Comparison of ENCODE assay signal across 13 mouse cellular contexts in the genomic region with DNA sequence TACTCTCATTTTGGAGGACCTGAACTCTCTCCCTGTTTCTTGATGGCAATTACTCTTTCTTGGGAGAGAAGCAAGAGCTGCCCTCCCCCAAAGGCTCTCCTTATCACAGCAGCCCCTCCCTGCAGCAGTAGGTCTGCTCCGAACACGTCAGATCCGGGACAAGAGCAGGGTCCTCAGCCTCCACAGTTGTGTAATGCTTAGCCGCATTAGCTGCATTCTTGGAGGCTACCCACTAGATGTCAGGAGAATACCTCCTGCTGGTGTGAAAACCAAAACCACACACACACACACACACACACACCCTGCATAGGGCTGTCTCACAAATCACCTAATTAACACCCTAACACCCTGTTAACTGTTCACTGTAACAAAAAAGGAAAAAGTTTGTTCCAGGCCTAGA. TPM values are rescaled to one million over a fixed set of nuclear protein-coding genes. Genes with fewer than 3 reads are reported as not detected.
A peak's percentile ranks its signal among the peaks of the same experiment; 100 is the strongest.
DNase-seq lines count a peak whose midpoint lies in the region; ATAC-seq and TF ChIP-seq lines count a peak whose summit lies in the region.
"Had no signal": no experiment of that assay in that cellular context is flagged by ENCODE, and none has a peak within 500 bp of the region (broad histone marks: within the 10 kb centered on the region; RNA-seq: fewer than 3 reads in every experiment).

No protein-coding gene starts in this region.

- no peak for ATAC-seq in lung, embryonic 14.5 days (ENCODE audit: insufficient read depth)
- 0 out of 2 replicates have a peak, but pooled peaks have one; percentile 22 for ATAC-seq in megakaryocyte-erythroid progenitor cell, adult 5-6 weeks (replicated peaks; ENCODE audit: low FRiP score, low TSS enrichment, poor library complexity, severe bottlenecking)
- ATAC-seq: Patski had no signal

- H3K36me3 ChIP-seq in lung, embryonic 14.5 days (ENCODE audit: insufficient read depth) = no peaks in the 10 kb centered on the region
- H3K36me3 ChIP-seq: midbrain, embryonic 10.5 days had no signal

- TF ChIP-seq CTCF in gastrocnemius, adult 2 months (IDR thresholded peaks at IDR 0.05) = peak; percentile 7; the same call in 1 of the 2 replicates
- peak; percentile 17; the same call in 1 of the 2 replicates for TF ChIP-seq CTCF in lung, embryonic 14.5 days (IDR thresholded peaks at IDR 0.05; ENCODE audit: low read depth)

- no peak overlapping the region for H3K4me3 ChIP-seq in gastrocnemius, adult 2 months
- no peak overlapping the region for H3K4me3 ChIP-seq in lung, embryonic 14.5 days (ENCODE audit: low read depth, low read length)
- H3K4me3 ChIP-seq: midbrain, embryonic 10.5 days had no signal

- H3K9me3 ChIP-seq in lung, embryonic 14.5 days (ENCODE audit: low read depth, low read length) = no peaks in the 10 kb centered on the region
- H3K9me3 ChIP-seq: midbrain, embryonic 10.5 days had no signal

- intact Hi-C loops in gastrocnemius, adult 2 months (cut with DNase I) = loop anchor here (5.0 kb wide), 1 partner anchor 39 kb away; no protein-coding TSS in a partner anchor

- 13% methylated on average over 4 of the region's 4 CpGs for WGBS in lung, embryonic 14.5 days

- H3K27me3 ChIP-seq in lung, embryonic 14.5 days (ENCODE audit: insufficient read depth, low read length) = no peaks in the 10 kb centered on the region
- H3K27me3 ChIP-seq: Patski had no signal

- H3K4me1 ChIP-seq in lung, embryonic 14.5 days (ENCODE audit: insufficient read depth) = no peaks in the 10 kb centered on the region

- H3K9ac ChIP-seq in lung, embryonic 14.5 days = no peak overlapping the region

- H3K4me2 ChIP-seq in lung, embryonic 14.5 days = no peak overlapping the region

- no peak for DNase-seq in gastrocnemius, adult 2 months
- no peak for DNase-seq in gastrocnemius, adult 18-20 months (ENCODE audit: low spot score)
- peak; percentile 23 for DNase-seq in lung, embryonic 14.5 days
- no peak for DNase-seq in lung, postnatal 4 days
- DNase-seq in liver = peak; percentile 47
- DNase-seq in kidney, adult 9 months = no peak
- DNase-seq in adrenal gland, postnatal 4 days (ENCODE audit: low spot score in 2 of 2) = no peak
- DNase-seq: cerebellum, adult 2 months; lung, adult 18-20 months; right cerebral cortex, adult 18-20 months had no signal

- H3K27ac ChIP-seq in gastrocnemius, adult 2 months = no peak overlapping the region
- H3K27ac ChIP-seq in lung, embryonic 14.5 days (ENCODE audit: low read depth) = no peak overlapping the region
- H3K27ac ChIP-seq: midbrain, embryonic 10.5 days had no signal

RNA-seq across cellular contexts. Expression of a gene that starts 2.3 kb away (rescaled TPM):
- total RNA-seq in gastrocnemius, adult 2 months (2021) = under 1 TPM; 0.10 to 0.11 TPM
- total RNA-seq in gastrocnemius, adult 18-20 months (2021) = under 1 TPM in 1 of 2 experiments, not detected in 1; 0.12 TPM
- 0.71 and 0.73 TPM in 2 replicates for polyA plus RNA-seq in lung, embryonic 14.5 days (2014; fragmentation: Nextera tagmentation; extraction: Ambion mirVana)
- total RNA-seq in megakaryocyte-erythroid progenitor cell, adult 5-6 weeks (2014; fragmentation: Nextera tagmentation) = 19.4 and 24.3 TPM in 2 replicates
- total RNA-seq in megakaryocyte-erythroid progenitor cell, adult 5-6 weeks (2017) = 19.4 and 20.1 TPM in 2 replicates
- 1 to 10 TPM; 3.8 to 4.1 TPM for total RNA-seq in adrenal gland, postnatal 4 days (2021)

RNA-seq across cellular contexts. Expression of a gene that starts 19.2 kb away (rescaled TPM):
- total RNA-seq in gastrocnemius, adult 2 months (2021) = 10 to 100 TPM; 36.7 to 44.8 TPM
- total RNA-seq in gastrocnemius, adult 18-20 months (2021) = 10 to 100 TPM; 39.8 to 42.2 TPM
- polyA plus RNA-seq in lung, embryonic 14.5 days (2014; fragmentation: Nextera tagmentation; extraction: Ambion mirVana) = 191 and 206 TPM in 2 replicates
- total RNA-seq in megakaryocyte-erythroid progenitor cell, adult 5-6 weeks (2014; fragmentation: Nextera tagmentation) = 105 and 128 TPM in 2 replicates
- 145 and 204 TPM in 2 replicates for total RNA-seq in megakaryocyte-erythroid progenitor cell, adult 5-6 weeks (2017)
- total RNA-seq in adrenal gland, postnatal 4 days (2021) = 100 to 1,000 TPM; 152 to 159 TPM

RNA-seq across cellular contexts. Expression of a gene that starts 27.7 kb away (rescaled TPM):
- 10 to 100 TPM; 17.0 to 23.0 TPM for total RNA-seq in gastrocnemius, adult 2 months (2021)
- 10 to 100 TPM; 22.5 to 23.3 TPM for total RNA-seq in gastrocnemius, adult 18-20 months (2021)
- polyA plus RNA-seq in lung, embryonic 14.5 days (2014; fragmentation: Nextera tagmentation; extraction: Ambion mirVana) = 65.1 and 72.7 TPM in 2 replicates
- 45.6 and 64.2 TPM in 2 replicates for total RNA-seq in megakaryocyte-erythroid progenitor cell, adult 5-6 weeks (2014; fragmentation: Nextera tagmentation)
- 136 and 139 TPM in 2 replicates for total RNA-seq in megakaryocyte-erythroid progenitor cell, adult 5-6 weeks (2017)
- total RNA-seq in adrenal gland, postnatal 4 days (2021) = 10 to 100 TPM; 88.2 to 99.0 TPM

RNA-seq across cellular contexts. Expression of a gene that starts 37.3 kb away (rescaled TPM):
- total RNA-seq in gastrocnemius, adult 2 months (2021) = 10 to 100 TPM; 27.2 to 30.6 TPM
- total RNA-seq in gastrocnemius, adult 18-20 months (2021) = 10 to 100 TPM; 25.6 to 27.0 TPM
- polyA plus RNA-seq in lung, embryonic 14.5 days (2014; fragmentation: Nextera tagmentation; extraction: Ambion mirVana) = 322 and 336 TPM in 2 replicates
- 272 and 280 TPM in 2 replicates for total RNA-seq in megakaryocyte-erythroid progenitor cell, adult 5-6 weeks (2014; fragmentation: Nextera tagmentation)
- total RNA-seq in megakaryocyte-erythroid progenitor cell, adult 5-6 weeks (2017) = 322 and 402 TPM in 2 replicates
- total RNA-seq in adrenal gland, postnatal 4 days (2021) = 100 to 1,000 TPM; 145 to 183 TPM

RNA-seq across cellular contexts. Expression of a gene that starts 53.4 kb away (rescaled TPM):
- total RNA-seq in gastrocnemius, adult 2 months (2021) = 10 to 100 TPM; 31.7 to 43.4 TPM
- 10 to 100 TPM; 38.5 to 40.1 TPM for total RNA-seq in gastrocnemius, adult 18-20 months (2021)
- polyA plus RNA-seq in lung, embryonic 14.5 days (2014; fragmentation: Nextera tagmentation; extraction: Ambion mirVana) = 71.7 and 78.1 TPM in 2 replicates
- total RNA-seq in megakaryocyte-erythroid progenitor cell, adult 5-6 weeks (2014; fragmentation: Nextera tagmentation) = 69.7 and 72.9 TPM in 2 replicates
- 42.6 and 65.4 TPM in 2 replicates for total RNA-seq in megakaryocyte-erythroid progenitor cell, adult 5-6 weeks (2017)
- 10 to 100 TPM; 48.9 to 65.6 TPM for total RNA-seq in adrenal gland, postnatal 4 days (2021)

Comparison
In these comparisons a context has a peak if more than half of its experiments do, and no peak if none do; other contexts are left out.
1. DNase-seq: peak in lung, embryonic 14.5 days (single experiment) and liver (single experiment); none in gastrocnemius, adult 2 months (single experiment), gastrocnemius, adult 18-20 months (single experiment), lung, postnatal 4 days (0 of 2), kidney, adult 9 months (single experiment) and adrenal gland, postnatal 4 days (0 of 2).
2. RNA of a gene that starts 2.3 kb away (total RNA-seq): 19.4 to 24.3 TPM in megakaryocyte-erythroid progenitor cell, adult 5-6 weeks and 3.8 to 4.1 TPM in adrenal gland, postnatal 4 days; 0.12 TPM in gastrocnemius, adult 18-20 months and 0.10 to 0.11 TPM in gastrocnemius, adult 2 months; every median in the first group is over 4 times any median in the second.